Mouse (Mus musculus): ENCODE measurements at regions not wholly inside any gene's neighbourhood (a gene's known extent, or its start where the extent isn't known, plus 50 kb on each side); places are given as distances from the start of the nearest gene placed in this dataset.

DNA sequence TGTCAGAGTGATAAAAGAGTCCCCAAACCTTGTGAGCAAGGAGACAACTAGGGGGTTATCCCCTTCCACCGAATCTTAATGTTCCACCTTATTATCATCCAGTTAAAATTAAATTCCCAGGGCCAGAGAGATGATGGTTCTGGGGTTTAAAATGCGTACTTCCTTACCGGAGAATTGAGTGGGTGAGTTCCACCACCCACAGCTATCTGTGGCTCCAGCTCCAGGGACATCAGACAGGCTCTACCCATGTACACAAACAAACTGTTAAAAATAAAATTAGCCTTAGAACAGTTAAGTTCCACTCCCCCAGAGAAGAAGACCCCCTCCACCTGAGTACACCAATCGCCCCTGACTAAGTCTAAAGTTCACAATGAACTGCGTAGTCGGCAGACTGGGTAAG lies 52.0 kb upstream of the Mgat5 start:
- H3K4me3 ChIP-seq (ENCODE audit: low read depth, low read length), result no peak overlapping the region
- no peak overlapping the region for H3K27ac ChIP-seq (replicated peaks; ENCODE audit: low read depth, low read length)
- H3K36me3 ChIP-seq (ENCODE audit: control insufficient read depth, insufficient read depth, low read length), result no peaks in the 10 kb centered on the region
- 82% methylated on average over 6 of the region's 6 CpGs for WGBS
- H3K4me2 ChIP-seq (ENCODE audit: low read depth, severe bottlenecking), result no peak overlapping the region
- H3K9ac ChIP-seq (ENCODE audit: low read length), result no peak overlapping the region
- H3K4me1 ChIP-seq (ENCODE audit: control insufficient read depth, insufficient read depth, low read length), result no peaks in the 10 kb centered on the region
- ATAC-seq (ENCODE audit: insufficient number of reproducible peaks, low FRiP score, low TSS enrichment, low read depth) (no peak), DNase-seq (ENCODE audit: low spot score) (no peak)
- no peaks in the 10 kb centered on the region for H3K27me3 ChIP-seq (ENCODE audit: control insufficient read depth, insufficient read depth, low read length)
- H3K9me3 ChIP-seq (ENCODE audit: control insufficient read depth, low read length), result no peaks in the 10 kb centered on the region

DNA sequence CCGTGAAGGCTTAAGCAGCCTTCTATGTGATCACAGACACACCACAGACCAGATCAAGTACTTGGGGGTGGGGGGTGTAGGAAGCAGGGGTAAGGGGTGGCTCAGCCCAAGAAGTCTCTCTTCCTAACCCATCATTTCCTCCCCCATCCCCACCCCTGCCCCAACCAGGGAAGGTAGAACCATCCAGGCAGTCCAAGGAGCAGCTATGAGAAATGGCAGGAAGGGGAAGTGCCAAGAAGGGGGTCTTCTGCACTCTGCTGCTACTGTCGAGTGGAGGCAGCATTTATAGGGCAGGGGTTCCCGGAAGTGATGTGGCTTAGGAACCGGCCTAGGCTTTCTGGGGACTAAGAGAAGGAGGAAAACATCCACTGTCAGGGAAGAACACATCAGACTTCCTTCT lies 69.3 kb upstream of the Mgat5 start:
- Histone ChIP-seq H3K4me3 (ENCODE audit: low read depth, low read length) (no peak overlapping the region), H3K27ac (replicated peaks; ENCODE audit: low read depth, low read length) (no peak overlapping the region), H3K9ac (ENCODE audit: low read length) (no peak overlapping the region), H3K4me2 (ENCODE audit: low read depth, severe bottlenecking) (no peak overlapping the region), H3K9me3 (ENCODE audit: control insufficient read depth, low read length) (no peaks in the 10 kb centered on the region), H3K27me3 (ENCODE audit: control insufficient read depth, insufficient read depth, low read length) (no peaks in the 10 kb centered on the region), H3K36me3 (ENCODE audit: control insufficient read depth, insufficient read depth, low read length) (no peaks in the 10 kb centered on the region), H3K4me1 (ENCODE audit: control insufficient read depth, insufficient read depth, low read length) (no peaks in the 10 kb centered on the region)
- 85% methylated on average over 4 of the region's 4 CpGs for WGBS
- DNase-seq (ENCODE audit: low spot score) (no peak), ATAC-seq (ENCODE audit: insufficient number of reproducible peaks, low FRiP score, low TSS enrichment, low read depth) (no peak)

- 89% methylated on average over 5 of the region's 5 CpGs for WGBS
Measured at GRCm38 (mm10) chr1:127131871-127132270, 72.9 kb upstream of the Mgat5 start.

DNA sequence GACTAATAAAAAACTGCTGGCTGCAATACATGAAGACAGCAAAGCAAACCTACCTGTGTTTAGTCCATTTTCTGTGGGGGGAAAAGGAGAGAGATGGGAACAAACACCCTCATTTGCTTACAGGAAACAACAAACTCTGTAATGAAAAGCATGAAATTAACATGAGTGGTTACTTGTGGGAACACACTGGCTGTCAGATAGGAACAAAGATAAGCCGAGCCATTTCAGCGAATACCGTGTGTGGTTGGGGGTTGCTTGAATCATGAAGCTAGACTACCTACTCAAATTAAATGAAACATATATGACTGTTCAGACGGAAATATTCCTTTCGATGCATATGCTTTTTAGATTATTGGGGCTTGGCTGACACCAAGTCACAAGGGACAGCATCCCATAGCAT lies 80.0 kb upstream of the Mgat5 start:
- 93% methylated on average over 5 of the region's 5 CpGs for WGBS
- Histone ChIP-seq H3K27me3 (ENCODE audit: control insufficient read depth, insufficient read depth, low read length) (no peaks in the 10 kb centered on the region), H3K4me3 (ENCODE audit: low read depth, low read length) (no peak overlapping the region), H3K9me3 (ENCODE audit: control insufficient read depth, low read length) (no peaks in the 10 kb centered on the region), H3K36me3 (ENCODE audit: control insufficient read depth, insufficient read depth, low read length) (no peaks in the 10 kb centered on the region), H3K9ac (ENCODE audit: low read length) (no peak overlapping the region), H3K27ac (replicated peaks; ENCODE audit: low read depth, low read length) (no peak overlapping the region), H3K4me2 (ENCODE audit: low read depth, severe bottlenecking) (no peak overlapping the region), H3K4me1 (ENCODE audit: control insufficient read depth, insufficient read depth, low read length) (no peaks in the 10 kb centered on the region)
- no peak for DNase-seq (ENCODE audit: low spot score)
- no peak for ATAC-seq (ENCODE audit: insufficient number of reproducible peaks, low FRiP score, low TSS enrichment, low read depth)

More at GRCm38 (mm10) chr1:127131871-127132270, 72.9 kb upstream of the Mgat5 start:
- Histone ChIP-seq H3K27me3 (ENCODE audit: control insufficient read depth, insufficient read depth, low read length) (no peaks in the 10 kb centered on the region), H3K27ac (replicated peaks; ENCODE audit: low read depth, low read length) (no peak overlapping the region), H3K36me3 (ENCODE audit: control insufficient read depth, insufficient read depth, low read length) (no peaks in the 10 kb centered on the region), H3K9me3 (ENCODE audit: control insufficient read depth, low read length) (no peaks in the 10 kb centered on the region), H3K4me2 (ENCODE audit: low read depth, severe bottlenecking) (no peak overlapping the region), H3K4me1 (ENCODE audit: control insufficient read depth, insufficient read depth, low read length) (no peaks in the 10 kb centered on the region), H3K9ac (ENCODE audit: low read length) (no peak overlapping the region), H3K4me3 (ENCODE audit: low read depth, low read length) (no peak overlapping the region)
- no peak for DNase-seq (ENCODE audit: low spot score)
- no peak for ATAC-seq (ENCODE audit: insufficient number of reproducible peaks, low FRiP score, low TSS enrichment, low read depth)

DNA sequence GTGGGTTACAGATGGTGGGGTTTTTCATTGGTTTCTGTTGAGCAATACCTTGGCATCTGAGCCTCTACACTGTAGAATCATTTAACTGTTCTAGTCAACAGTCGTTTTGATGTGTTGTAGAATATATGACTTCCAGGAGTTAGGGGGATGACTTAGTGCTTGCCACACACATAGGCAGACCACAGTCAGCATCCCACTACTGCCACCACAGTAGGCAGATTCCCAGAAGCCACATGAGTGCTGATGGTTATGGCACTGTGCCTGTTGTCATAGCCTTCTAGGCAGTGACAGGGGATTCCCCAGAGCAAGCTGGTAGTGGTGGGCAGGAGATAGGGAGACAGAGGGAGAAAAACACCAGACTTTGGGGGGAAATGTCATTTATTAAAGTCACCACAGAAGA lies 86.8 kb upstream of the Mgat5 start:
- no peak overlapping the region for H3K4me3 ChIP-seq (ENCODE audit: low read depth, low read length)
- no peaks in the 10 kb centered on the region for H3K4me1 ChIP-seq (ENCODE audit: control insufficient read depth, insufficient read depth, low read length)
- no peak overlapping the region for H3K4me2 ChIP-seq (ENCODE audit: low read depth, severe bottlenecking)
- no peak for DNase-seq (ENCODE audit: low spot score)
- H3K36me3 ChIP-seq (ENCODE audit: control insufficient read depth, insufficient read depth, low read length), result no peaks in the 10 kb centered on the region
- ATAC-seq (ENCODE audit: insufficient number of reproducible peaks, low FRiP score, low TSS enrichment, low read depth), result no peak
- no peaks in the 10 kb centered on the region for H3K9me3 ChIP-seq (ENCODE audit: control insufficient read depth, low read length)
- no peak overlapping the region for H3K27ac ChIP-seq (replicated peaks; ENCODE audit: low read depth, low read length)
- 72% methylated on average over 1 of the region's 1 CpGs for WGBS
- H3K9ac ChIP-seq (ENCODE audit: low read length), result no peak overlapping the region
- no peaks in the 10 kb centered on the region for H3K27me3 ChIP-seq (ENCODE audit: control insufficient read depth, insufficient read depth, low read length)

GRCm38 (mm10) chr1:127107485-127107884 lies 97.3 kb upstream of the Mgat5 start:
- no peak for DNase-seq (ENCODE audit: low spot score)

GRCm38 (mm10) chr1:127105861-127106260 lies 99.0 kb upstream of the Mgat5 start:
- no peaks in the 10 kb centered on the region for H3K4me1 ChIP-seq (ENCODE audit: control insufficient read depth, insufficient read depth, low read length)
- 71% methylated on average over 8 of the region's 8 CpGs for WGBS
- DNase-seq (ENCODE audit: low spot score) (no peak), ATAC-seq (ENCODE audit: insufficient number of reproducible peaks, low FRiP score, low TSS enrichment, low read depth) (no peak)
- H3K27me3 ChIP-seq (ENCODE audit: control insufficient read depth, insufficient read depth, low read length), result no peaks in the 10 kb centered on the region
- H3K9ac ChIP-seq (ENCODE audit: low read length), result no peak overlapping the region
- no peak overlapping the region for H3K4me3 ChIP-seq (ENCODE audit: low read depth, low read length)
- H3K27ac ChIP-seq (replicated peaks; ENCODE audit: low read depth, low read length), result no peak overlapping the region
- no peaks in the 10 kb centered on the region for H3K36me3 ChIP-seq (ENCODE audit: control insufficient read depth, insufficient read depth, low read length)
- H3K4me2 ChIP-seq (ENCODE audit: low read depth, severe bottlenecking), result no peak overlapping the region
- H3K9me3 ChIP-seq (ENCODE audit: control insufficient read depth, low read length), result no peaks in the 10 kb centered on the region

More at GRCm38 (mm10) chr1:127107485-127107884, 97.3 kb upstream of the Mgat5 start:
- Histone ChIP-seq H3K4me2 (ENCODE audit: low read depth, severe bottlenecking) (no peak overlapping the region), H3K27me3 (ENCODE audit: control insufficient read depth, insufficient read depth, low read length) (no peaks in the 10 kb centered on the region), H3K9ac (ENCODE audit: low read length) (no peak overlapping the region), H3K4me3 (ENCODE audit: low read depth, low read length) (no peak overlapping the region), H3K9me3 (ENCODE audit: control insufficient read depth, low read length) (no peaks in the 10 kb centered on the region), H3K4me1 (ENCODE audit: control insufficient read depth, insufficient read depth, low read length) (no peaks in the 10 kb centered on the region), H3K27ac (replicated peaks; ENCODE audit: low read depth, low read length) (no peak overlapping the region), H3K36me3 (ENCODE audit: control insufficient read depth, insufficient read depth, low read length) (no peaks in the 10 kb centered on the region)
- WGBS, result 78% methylated on average over 5 of the region's 5 CpGs
- ATAC-seq (ENCODE audit: insufficient number of reproducible peaks, low FRiP score, low TSS enrichment, low read depth), result no peak

DNA sequence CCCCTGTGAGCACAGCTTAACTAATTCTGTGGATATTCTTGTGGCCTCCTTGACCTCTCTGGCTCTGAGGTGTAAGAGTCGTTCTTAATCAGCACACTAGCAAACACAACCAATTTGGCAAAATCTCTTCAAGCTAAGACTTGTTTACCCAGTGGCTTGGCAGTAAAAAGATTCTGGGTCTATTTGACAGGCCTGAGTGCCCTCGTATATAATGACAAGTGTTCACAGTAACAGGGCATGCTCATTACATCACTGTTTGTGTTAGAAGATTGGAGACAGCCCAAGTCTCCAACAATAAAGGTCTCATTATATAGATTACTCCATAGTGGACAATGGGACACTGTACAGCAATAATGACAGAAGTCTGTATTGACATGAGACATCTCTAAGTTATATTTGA lies 101.2 kb upstream of the Mgat5 start:
- Histone ChIP-seq H3K9me3 (ENCODE audit: control insufficient read depth, low read length) (no peaks in the 10 kb centered on the region), H3K27me3 (ENCODE audit: control insufficient read depth, insufficient read depth, low read length) (no peaks in the 10 kb centered on the region), H3K9ac (ENCODE audit: low read length) (no peak overlapping the region), H3K4me2 (ENCODE audit: low read depth, severe bottlenecking) (no peak overlapping the region), H3K4me3 (ENCODE audit: low read depth, low read length) (no peak overlapping the region), H3K27ac (replicated peaks; ENCODE audit: low read depth, low read length) (no peak overlapping the region), H3K4me1 (ENCODE audit: control insufficient read depth, insufficient read depth, low read length) (no peaks in the 10 kb centered on the region), H3K36me3 (ENCODE audit: control insufficient read depth, insufficient read depth, low read length) (no peaks in the 10 kb centered on the region)
- WGBS, result 50% methylated on average over 2 of the region's 2 CpGs
- DNase-seq (ENCODE audit: low spot score), result no peak
- ATAC-seq (ENCODE audit: insufficient number of reproducible peaks, low FRiP score, low TSS enrichment, low read depth), result no peak

DNA sequence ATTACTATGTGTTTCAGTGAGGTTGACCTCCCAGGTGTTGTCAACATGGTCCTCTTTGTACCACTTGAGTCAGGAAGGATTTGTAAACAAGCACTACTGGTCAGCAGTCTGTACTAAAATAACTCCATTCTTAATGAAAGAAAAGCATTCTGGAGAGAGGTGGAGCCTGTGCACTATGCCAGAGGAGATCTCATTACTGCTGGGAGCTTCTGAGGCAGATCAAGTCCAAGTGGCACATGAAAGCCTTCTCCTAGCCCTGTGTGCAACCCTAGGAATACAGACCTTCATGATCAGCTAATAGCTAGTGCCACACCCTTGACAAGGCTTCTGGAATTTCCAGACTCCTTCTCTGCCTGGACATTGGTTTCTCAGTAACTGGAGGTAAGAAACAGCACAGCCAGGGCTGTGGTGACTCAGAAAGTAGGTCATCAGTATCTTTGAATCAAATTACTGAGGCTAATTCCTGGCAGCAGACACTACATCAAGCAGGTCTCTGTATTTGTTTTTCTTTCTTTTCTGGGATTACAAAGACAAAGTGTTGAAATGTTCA lies 105.9 kb upstream of the Mgat5 start:
- Histone ChIP-seq H3K4me2 (ENCODE audit: low read depth, severe bottlenecking) (no peak overlapping the region), H3K4me3 (ENCODE audit: low read depth, low read length) (no peak overlapping the region), H3K4me1 (ENCODE audit: control insufficient read depth, insufficient read depth, low read length) (no peaks in the 10 kb centered on the region), H3K27ac (replicated peaks; ENCODE audit: low read depth, low read length) (no peak overlapping the region), H3K9ac (ENCODE audit: low read length) (no peak overlapping the region), H3K27me3 (ENCODE audit: control insufficient read depth, insufficient read depth, low read length) (no peaks in the 10 kb centered on the region), H3K9me3 (ENCODE audit: control insufficient read depth, low read length) (no peaks in the 10 kb centered on the region), H3K36me3 (ENCODE audit: control insufficient read depth, insufficient read depth, low read length) (no peaks in the 10 kb centered on the region)
- ATAC-seq (ENCODE audit: insufficient number of reproducible peaks, low FRiP score, low TSS enrichment, low read depth) (no peak), DNase-seq (ENCODE audit: low spot score) (no peak)
